Mouse (Mus musculus) layer of hippocampus, adult 2 months (tissue): ENCODE results near the gene Zap70. TPM values are rescaled to one million over a fixed set of nuclear protein-coding genes. Genes with fewer than 3 reads are reported as not detected.

ENCODE experiments used
- DNase-seq, 2 experiments: peaks; one replicate each; pipeline ENCODE4 v3.0.0; 2022; ENCODE audit warnings: low spot score in 2 of 2
- H3K27ac ChIP-seq: fragments of 200-600 bp; 2 replicates; pipeline ENCODE4 v1.8.1; 2022
- H3K4me3 ChIP-seq: fragments of 200-600 bp; 2 replicates; pipeline ENCODE4 v1.8.1; 2022; ENCODE audit warnings: mild to moderate bottlenecking
- CTCF ChIP-seq: fragments of 200-600 bp; conservative IDR thresholded peaks from 2 replicates; pipeline ENCODE4 v1.8.1; 2022; ENCODE audit warnings: antibody characterized with exemption, mild to moderate bottlenecking, moderate library complexity
- total RNA-seq, 2 experiments: library from RNA; stranded (reverse); gene quantifications; 2 replicates each; pipeline ENCODE4 v1.2.3; 2021

The Zap70 gene
- total RNA-seq, 2 experiments from 2014 or later = 3.9 to 5.0 TPM

GRCm38 (mm10) chr1:36785238-36785641, 23.6 kb downstream of the Zap70 start:
- peak; percentile 19 to 28 for DNase-seq
- Histone ChIP-seq H3K4me3 (peak overlapping the region; percentile 61), H3K27ac (peak overlapping the region; percentile 79)
- TF ChIP-seq CTCF = no peak; the same call in 1 of the 2 replicates

GRCm38 (mm10) chr1:36786377-36786776, 24.8 kb downstream of the Zap70 start:
- peak; percentile 64 for TF ChIP-seq CTCF
- H3K27ac ChIP-seq = no peak overlapping the region
- no peak overlapping the region for H3K4me3 ChIP-seq
- DNase-seq = no peak

GRCm38 (mm10) chr1:36789416-36789815, 27.8 kb downstream of the Zap70 start:
- TF ChIP-seq CTCF = no peak
- no peak for DNase-seq
- no peak overlapping the region for H3K27ac ChIP-seq
- H3K4me3 ChIP-seq = no peak overlapping the region

- Histone ChIP-seq H3K27ac (no peak overlapping the region), H3K4me3 (no peak overlapping the region)
- no peak for TF ChIP-seq CTCF
- no peak for DNase-seq
These were observed 35.1 kb downstream of the Zap70 start for GRCm38 (mm10) chr1:36796711-36797110.

GRCm38 (mm10) chr1:36797481-36797880, 35.9 kb downstream of the Zap70 start:
- Histone ChIP-seq H3K27ac (no peak overlapping the region), H3K4me3 (no peak overlapping the region)
- DNase-seq = peak; percentile 44 to 61
- TF ChIP-seq CTCF = no peak

- Histone ChIP-seq H3K27ac (peak overlapping the region; percentile 33; the same call in 1 of the 2 replicates), H3K4me3 (no peak overlapping the region)
- TF ChIP-seq CTCF = no peak
- no peak for DNase-seq
These were observed 38.9 kb downstream of the Zap70 start for GRCm38 (mm10) chr1:36800379-36801011.

GRCm38 (mm10) chr1:36804259-36804658, 42.7 kb downstream of the Zap70 start:
- H3K27ac ChIP-seq = no peak overlapping the region
- no peak for TF ChIP-seq CTCF
- no peak for DNase-seq
- no peak overlapping the region for H3K4me3 ChIP-seq

- no peak for TF ChIP-seq CTCF
- DNase-seq = no peak
- H3K27ac ChIP-seq = no peak overlapping the region
- no peak overlapping the region for H3K4me3 ChIP-seq
These were observed 43.2 kb downstream of the Zap70 start for GRCm38 (mm10) chr1:36804833-36805232.

- no peak for DNase-seq
- no peak for TF ChIP-seq CTCF
- H3K4me3 ChIP-seq = no peak overlapping the region
These were observed 44.7 kb downstream of the Zap70 start for GRCm38 (mm10) chr1:36806181-36806905.

GRCm38 (mm10) chr1:36807086-36807485, 45.5 kb downstream of the Zap70 start:
- Histone ChIP-seq H3K27ac (no peak overlapping the region), H3K4me3 (no peak overlapping the region)
- no peak for TF ChIP-seq CTCF
- DNase-seq = no peak

More at GRCm38 (mm10) chr1:36806181-36806905, 44.7 kb downstream of the Zap70 start:
- no peak overlapping the region for H3K27ac ChIP-seq

- Histone ChIP-seq H3K4me3 (no peak overlapping the region), H3K27ac (peak overlapping the region; percentile 72)
- peak; percentile 44 to 76 for DNase-seq
- TF ChIP-seq CTCF = no peak
These were observed 46.4 kb downstream of the Zap70 start for GRCm38 (mm10) chr1:36807782-36808565.

GRCm38 (mm10) chr1:36811806-36812205, 50.2 kb downstream of the Zap70 start:
- TF ChIP-seq CTCF = no peak
- H3K4me3 ChIP-seq = no peak overlapping the region
- H3K27ac ChIP-seq = no peak overlapping the region
- DNase-seq = no peak

GRCm38 (mm10) chr1:36813415-36813814, 51.8 kb downstream of the Zap70 start:
- TF ChIP-seq CTCF = no peak
- H3K4me3 ChIP-seq = no peak overlapping the region
- DNase-seq = peak; percentile 66 to 85
- H3K27ac ChIP-seq = peak overlapping the region; percentile 74
